Mouse (Mus musculus) layer of hippocampus, postnatal 36 days (tissue): ENCODE measurements around the gene Cab39. TPM values are rescaled to one million over a fixed set of nuclear protein-coding genes. Genes with fewer than 3 reads are reported as not detected.

Source experiments
- DNase-seq, 2 experiments: peaks; one replicate each; pipeline ENCODE4 v3.0.0; 2022
- total RNA-seq, 2 experiments: library from RNA; stranded (reverse); gene quantifications; 2 replicates each; pipeline ENCODE4 v1.2.3; 2021

The Cab39 gene
- total RNA-seq, result 100 to 1,000 TPM; 142 to 153 TPM

DNA sequence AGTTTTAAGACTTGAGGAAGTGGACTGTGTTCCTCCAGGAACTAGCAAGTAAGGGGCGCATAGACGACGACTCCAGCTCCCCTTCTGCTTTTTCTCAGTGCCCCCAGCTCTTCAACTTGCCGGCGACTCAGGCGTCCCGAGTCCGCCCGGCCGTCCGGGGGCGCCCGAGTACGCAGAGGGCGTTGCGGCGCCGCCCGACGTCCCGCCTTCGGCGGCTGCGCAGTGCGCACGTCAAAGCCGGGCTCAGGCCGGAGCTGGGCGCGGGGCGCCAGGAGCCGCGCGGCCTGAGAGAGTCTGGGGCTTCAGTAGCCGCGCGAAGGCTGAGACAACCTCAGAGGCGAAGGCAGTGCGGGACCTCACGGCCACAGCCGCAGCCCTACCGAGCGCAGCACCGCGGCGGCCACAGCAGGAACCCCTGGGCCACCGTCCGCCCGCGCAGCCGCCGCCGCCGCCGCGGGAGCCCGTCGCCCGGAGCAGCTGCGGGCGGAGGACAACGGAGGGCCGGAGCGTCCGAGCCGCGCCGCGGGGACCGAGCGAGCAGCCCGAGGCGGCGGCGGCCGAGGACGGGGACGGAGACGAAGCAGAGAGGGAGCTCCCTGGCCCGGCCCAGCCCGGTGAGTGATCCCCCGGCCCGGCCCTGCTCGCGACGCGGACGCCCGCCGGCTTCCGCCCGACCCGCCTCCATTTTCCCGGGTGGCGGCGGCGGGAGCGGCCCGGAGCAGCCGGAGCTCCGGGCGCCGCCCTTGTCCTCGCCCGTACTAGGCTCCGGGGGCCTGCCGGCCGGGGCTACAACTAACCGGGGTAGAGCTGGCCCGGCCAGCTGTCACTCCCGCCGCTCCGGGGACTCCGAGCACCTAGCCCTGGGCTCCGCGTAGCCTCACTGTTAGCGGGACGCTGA, at the start of gene Cab39:
TSS of gene Cab39 (plus strand) at position 234 of the 898 bp plus-strand sequence.
- DNase-seq, result peak; percentile 88 to 89

DNA sequence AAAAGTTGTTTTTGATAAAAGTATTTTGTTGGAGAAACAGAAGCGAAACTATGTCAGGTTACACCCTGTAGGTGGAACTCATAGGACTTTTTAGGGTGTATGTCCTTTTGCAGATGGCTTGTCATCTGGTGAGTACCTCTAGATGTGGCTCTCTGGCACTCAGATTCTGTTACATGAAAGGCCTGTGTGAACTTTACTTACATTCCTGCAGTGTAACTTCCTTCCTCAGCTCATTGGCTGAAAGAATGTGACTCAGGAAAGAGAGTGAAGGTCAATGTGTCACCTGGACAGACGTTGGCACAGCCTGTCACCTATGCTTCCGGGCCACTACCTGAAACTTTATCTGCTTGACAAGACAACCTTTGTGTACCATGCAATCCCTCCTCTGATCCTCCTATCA, 48.7 kb upstream of the Cab39 start:
- DNase-seq, result no peak

DNA sequence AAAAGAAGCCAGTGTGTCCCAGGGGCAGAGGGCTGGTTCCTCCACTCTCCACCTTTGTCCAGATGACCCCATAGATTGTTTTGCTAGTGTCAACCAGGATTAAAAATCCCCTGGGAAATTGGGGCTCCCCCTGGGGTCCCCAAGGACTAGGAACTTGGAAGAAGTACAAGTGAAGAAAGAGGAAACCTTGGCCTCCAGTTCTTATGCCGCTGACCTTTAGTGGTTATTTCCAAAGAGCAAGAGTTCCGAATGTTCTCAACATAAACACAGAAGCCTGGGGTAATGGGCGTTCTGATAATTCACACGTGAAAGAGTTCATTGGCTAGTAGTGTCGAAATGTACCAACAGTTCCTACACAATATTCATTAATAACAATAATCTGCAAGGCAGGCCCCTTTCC, 46.7 kb upstream of the Cab39 start:
- no peak for DNase-seq

DNA sequence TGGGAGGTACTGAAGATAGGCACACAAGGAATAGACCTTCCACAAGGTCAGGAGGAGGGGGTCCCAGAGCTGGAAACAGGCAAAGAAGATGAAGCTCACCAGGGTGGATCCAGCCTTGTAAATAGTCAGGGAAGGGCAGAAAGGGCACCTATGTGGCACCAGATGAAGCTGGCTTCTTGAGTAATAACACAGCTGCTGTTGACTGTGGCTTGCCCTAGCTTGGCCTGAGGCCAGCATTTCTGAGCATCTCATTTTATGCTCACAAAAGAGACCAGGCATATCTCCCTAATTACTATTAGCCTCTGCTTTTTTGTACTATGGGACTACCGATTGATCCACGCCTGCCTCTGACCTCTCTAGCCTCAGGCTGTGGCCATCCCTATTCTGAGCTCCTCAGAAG, 43.4 kb upstream of the Cab39 start:
- no peak for DNase-seq

DNA sequence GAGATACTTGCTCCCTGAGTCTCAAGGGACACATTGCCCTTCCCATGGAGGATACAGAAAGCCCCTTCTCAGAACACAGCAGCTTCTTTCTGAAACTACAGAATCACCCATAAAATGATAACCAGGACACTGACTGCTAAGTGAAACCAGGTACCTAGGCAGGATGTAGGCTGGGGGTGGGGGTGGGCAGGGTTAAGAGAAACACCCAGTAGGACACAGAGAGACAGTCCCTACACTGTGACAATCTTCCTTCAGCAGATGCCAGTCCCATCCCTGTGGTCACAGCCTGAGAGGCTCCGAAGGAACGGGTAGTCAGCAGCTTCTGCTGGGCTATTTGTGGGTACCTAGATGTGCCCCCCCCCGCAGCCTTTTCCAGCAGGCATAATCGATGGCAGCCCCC, 42.6 kb upstream of the Cab39 start:
- DNase-seq, result no peak

DNA sequence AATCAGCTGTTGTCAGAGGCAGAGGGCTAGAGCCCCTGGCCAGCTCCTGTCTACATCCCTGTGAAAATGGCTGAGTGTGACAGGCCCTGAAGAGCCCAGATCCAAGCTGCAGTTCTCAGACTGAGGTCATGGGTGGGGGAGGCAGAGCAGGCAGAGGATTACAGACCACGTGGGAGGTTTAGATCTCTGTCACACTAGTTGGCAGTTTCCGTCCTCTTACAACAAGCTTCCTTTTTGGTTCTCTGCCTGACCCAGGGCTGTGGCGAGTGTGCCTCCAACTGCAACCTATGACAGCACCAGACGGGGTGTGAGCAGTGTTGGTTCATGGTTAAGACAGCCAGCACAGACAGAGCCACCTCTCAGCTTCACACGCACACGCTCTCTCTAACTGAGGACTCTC, 41.7 kb upstream of the Cab39 start:
- DNase-seq, result no peak

DNA sequence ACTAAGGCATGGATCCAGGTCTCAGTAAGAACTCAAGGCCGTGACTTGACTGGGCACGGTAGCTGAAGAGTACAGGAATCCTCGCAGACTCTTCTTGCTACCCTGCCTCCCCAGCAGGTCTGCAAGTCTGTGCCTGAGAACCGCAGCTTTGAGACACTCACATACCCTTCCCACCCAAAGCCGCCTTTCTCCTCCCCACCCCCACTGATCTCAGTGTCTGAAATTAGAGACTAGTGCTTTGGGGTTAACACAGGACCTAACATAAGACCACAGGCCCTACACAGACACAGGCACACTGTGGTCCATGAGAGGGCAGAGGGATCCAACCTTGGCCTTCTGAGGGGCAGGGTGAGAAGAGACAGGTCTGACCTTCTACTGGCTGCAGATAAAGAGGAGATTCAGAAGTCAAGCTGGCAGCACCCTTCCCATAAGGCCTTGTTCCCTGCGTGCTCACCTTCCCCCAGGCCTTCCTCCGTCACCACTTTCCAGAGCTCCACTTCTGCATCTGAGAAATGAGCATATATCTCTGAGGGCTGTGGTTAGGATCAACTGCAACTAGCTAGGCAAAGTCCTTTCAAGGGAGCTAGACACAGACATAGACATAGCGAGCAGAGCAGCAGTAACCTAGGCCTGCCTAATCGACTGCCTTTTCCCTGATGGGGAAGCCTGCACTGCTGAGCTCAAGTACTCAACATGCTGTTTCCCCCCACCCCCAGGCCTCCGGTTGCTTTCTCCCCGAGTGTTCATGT, 41.1 kb upstream of the Cab39 start:
- no peak for DNase-seq

DNA sequence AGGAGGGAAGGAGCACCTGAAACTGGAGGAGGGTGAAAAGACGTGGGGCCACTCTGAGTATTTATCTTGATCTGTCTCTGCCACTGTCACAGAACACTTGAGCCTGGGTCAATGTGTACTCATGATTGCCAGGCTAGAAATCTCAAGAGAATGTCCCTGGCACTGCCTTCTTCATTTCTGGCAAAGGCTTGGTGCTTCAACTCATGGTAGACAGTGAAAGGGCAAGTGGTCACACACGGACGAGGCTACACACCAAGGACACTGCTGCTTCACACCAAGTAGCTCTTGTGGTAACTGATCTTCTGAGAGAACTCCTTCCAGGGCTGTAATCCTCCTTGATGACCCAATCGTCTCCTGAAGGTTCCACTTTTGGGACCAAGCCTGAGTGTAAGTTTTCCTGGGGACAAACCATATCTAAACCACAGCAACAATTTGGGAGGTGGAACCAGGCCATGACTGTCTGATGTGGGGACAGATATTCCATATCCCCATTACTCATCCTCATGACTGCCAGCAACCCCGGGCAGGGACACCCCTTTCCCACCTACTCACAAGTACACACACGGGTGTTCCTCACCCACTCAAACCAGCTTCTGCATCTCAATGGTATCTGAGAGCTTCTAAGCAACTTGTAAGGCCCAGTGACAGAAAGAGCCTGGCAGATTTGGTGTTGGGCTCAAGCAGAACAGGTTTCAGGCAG, 35.6 kb upstream of the Cab39 start:
- no peak for DNase-seq

DNA sequence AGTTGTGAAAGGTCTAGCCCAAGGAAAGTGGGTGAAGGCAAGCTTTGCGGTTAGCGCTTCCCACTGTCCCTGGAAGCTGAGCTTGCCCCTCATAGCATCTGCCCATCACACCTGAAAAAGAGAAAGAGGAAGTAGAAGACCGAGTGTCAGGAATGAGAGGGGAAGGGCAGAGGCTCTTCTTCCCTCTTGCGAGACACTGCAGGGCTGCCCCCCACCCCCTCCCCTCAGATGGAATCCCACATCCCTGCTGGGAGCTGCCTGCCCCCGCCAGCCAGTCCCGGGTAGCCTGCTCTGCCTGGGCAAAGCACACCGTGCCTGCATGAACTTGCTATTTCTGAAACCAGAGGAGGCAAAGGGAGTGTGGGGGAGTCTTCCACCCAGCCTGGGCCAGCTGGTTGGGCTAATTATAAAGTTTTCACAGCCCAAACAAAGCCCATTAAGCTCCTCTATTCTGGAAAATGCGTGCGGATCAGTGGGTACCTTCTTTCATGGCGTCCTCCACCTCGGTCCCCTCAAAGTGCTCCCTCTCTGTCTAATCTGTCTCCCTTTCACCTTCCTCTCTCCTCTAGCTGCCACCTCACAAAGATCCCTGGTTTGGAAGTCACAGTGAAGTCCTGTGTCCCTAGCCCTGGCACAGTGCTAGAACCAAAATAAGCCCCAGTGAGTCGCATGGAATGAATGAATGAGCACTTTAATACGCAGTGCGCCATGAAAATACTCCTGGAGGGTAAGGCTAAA, 34.8 kb upstream of the Cab39 start:
- peak in 1 of 2 experiments; percentile 24 for DNase-seq

DNA sequence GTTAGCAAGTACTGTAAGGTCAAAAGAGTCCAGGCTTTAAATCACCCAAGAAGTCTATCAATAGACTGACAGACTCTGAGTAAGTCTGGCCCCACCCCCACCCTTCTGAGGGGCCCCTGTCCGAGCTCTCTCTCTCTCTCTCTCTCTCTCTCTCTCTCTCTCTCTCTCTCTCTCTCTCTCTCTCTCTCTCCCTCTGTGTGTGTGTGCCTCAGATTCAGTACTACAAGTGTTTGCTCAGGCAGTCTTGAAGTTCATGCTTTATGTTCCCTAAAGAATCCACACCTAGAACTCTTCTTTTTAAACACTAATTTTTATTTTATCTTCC, 34.3 kb upstream of the Cab39 start:
- no peak for DNase-seq

DNA sequence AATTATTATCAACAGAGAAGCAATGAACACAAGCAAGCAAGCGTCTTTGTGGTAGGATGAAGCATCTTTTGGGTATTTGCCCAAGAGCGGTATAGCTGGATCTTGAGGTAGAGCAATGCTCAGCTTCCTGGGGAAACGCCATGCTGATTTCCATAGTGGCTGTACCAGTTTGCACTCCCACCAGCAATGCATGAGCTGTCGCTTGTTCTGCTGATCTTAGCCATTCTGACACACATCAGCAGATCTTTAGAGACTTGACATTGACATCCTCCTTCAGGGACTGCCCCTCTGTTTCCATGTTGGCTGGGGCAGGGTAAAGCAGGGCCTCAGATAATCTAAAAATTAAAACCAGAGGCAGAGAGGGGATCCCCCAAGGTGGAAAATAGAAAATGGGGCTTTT, 31.6 kb upstream of the Cab39 start:
- no peak for DNase-seq

DNA sequence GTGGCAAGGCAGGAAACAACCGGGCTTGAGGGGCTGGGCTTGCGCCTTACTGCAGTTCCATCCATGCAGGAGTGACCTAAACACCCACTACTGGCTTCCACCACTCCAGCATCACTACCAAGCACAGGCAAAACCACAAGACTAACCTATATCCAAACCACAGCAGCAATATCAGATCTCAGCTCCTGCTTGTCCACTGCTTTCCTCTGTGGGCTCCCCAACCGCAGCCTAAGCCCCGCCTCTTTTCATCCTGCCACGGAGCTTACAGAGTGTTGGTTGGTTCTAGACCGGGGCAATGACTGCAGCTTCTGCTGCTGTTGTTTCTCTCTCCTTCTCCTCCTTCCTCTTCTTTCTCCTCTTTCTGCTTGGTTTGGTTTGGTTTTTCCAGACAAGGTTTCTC, 29.9 kb upstream of the Cab39 start:
- DNase-seq, result no peak

DNA sequence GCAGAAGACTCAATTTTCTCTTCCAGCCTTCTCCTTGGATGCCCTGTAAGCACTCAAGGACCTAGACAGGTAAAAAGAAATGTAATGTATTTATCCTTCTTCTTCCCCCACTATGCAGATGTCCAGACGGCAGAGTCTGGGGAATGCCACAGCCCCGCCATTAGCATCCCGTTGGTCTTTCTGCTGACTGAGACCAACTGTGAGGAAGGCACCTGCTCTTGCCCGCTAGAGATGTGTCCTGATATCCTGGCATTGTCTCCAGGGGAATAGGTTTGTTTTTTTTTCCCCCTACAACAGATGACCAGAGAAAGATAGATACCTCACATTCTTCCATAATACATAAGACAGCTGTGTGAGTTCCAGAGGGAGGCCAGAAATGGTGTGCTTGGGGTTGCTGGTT, 28.9 kb upstream of the Cab39 start:
- DNase-seq, result no peak

DNA sequence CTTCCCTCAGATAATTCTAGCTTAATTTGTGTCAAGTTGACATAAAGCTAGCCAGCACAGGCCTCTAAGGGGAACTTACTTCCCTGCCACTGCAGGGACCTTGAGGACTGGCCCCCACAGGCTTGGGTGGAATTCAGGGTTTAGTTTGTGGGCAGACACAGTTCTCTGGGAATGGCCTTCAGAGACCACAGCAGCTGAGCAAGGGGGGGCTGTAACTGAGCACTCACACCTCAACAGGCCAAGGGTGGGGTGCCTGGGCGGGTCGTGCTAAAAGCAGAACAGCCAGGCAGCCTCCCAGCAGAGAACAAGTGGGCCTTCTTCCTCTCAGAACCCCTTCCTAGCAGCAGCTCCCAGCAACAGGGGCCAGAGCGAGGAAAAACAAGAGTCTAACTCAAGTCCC, 27.1 kb upstream of the Cab39 start:
- no peak for DNase-seq

DNA sequence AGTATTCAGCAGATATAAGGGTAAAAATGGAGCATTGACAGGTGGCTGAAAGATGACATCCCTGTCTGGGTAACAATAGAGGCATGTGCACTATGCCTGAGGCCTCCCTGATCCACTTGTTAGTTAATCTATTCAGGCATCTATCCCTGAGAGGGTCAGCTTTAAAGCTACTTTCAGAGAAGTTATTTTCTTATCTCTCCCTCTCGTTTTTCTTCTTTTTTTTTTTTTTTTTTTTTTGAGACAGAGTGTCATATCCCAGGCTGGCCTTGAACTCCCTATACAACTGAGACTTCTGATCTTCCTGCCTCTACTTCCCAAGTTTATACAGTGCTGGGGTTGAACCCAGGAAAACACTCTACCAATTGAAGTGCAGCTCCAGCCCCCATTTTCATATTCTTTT, 25.5 kb upstream of the Cab39 start:
- no peak for DNase-seq

DNA sequence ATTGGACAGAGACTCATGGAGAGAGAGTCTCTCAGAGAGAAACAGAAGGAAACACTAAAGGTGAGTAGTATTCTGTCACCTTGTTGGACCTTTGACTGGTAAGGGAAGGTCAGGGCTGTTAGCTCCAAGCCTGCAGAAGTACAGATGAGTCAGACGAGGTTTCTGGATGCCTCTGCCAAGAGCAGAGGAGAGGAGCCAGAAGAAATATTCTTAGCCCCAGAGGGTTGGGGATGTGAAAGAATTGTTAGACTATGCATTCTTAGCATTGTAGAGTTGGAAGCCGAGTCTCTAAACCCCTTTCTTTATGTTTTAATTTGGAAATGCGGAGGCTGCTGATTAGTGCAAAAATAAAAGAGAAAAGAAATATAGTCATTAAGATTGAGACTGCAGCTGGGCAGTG, 21.3 kb upstream of the Cab39 start:
- no peak for DNase-seq

DNA sequence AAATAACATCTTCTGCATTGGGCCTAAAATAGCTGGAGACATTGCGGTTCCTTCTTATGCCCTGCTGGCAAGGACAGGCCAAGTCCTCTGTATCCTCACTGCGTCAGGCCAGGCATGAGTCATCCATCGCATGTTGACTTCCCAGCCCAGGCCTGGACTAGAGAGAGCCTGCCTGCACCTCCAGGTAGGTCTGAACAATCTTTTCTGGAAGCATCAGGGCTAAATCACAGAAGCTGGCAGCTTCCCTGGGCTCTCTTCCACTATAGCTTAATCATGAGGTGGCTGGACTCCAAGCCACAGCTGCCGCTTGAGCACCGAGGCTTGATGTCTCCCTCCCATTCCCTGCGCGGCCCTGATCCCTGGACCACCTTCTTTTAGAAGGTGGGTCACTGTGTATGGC, 18.1 kb upstream of the Cab39 start:
- no peak for DNase-seq

DNA sequence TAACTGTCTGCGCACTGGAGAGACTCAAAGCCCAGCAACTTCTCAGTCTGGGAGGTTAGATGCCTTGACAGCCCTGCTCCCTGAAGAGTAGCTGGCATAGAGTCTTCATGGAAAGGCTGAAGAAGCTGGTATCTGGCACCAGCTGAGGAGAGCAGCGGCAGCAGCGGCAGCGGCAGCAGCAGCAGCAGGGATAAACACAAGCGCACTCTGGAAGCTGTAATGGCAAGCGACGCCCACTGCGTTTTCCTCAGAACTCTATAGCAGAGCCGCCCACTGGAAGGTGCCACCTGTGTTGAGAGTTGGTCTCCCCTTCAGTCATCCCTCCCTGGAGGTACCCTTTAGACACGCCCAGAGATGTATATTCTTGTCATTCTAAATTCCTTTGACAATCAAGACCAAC, 17.1 kb upstream of the Cab39 start:
- no peak for DNase-seq

DNA sequence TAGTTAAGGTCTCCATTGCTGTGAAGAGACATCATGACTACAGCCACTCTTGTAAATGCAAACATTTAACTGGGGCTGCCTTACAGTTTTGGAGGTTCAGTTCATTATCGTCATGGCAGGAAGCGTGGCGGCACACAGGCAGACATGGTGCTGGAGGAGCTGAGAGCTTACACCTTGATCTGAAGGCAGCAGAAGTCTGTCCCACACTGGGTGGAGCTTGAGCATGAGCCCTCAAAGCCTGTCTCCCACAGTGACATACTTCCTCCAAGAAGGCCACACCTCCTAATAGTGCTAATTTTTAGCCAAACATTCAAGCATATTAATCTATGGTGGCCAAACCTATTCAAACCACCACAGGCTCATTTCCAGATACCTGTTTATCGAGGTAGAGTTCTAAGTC, 14.8 kb upstream of the Cab39 start, which contains the start of gene A630001G21Rik:
TSS of gene A630001G21Rik (minus strand) at position 208 of the 400 bp plus-strand sequence.
- no peak for DNase-seq

DNA sequence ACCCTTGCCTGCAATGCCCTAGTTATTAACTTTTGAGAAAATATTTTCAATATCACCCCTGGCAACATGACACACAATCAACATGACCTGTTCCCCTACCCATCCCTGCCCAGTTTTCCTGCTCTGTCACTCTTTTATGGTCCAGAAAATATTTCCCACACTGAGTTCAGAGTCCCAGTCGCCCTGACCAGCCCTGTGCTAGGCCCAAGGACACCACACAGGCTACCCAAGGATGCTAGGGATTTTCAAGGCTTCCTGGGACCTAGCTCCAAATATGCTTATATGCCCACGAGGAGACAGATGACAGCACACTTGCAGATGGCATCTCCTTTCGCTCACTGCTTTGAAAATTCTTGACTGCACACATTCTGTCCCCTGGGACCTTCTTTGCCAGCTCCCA, 14.2 kb upstream of the Cab39 start:
- DNase-seq, result no peak

DNA sequence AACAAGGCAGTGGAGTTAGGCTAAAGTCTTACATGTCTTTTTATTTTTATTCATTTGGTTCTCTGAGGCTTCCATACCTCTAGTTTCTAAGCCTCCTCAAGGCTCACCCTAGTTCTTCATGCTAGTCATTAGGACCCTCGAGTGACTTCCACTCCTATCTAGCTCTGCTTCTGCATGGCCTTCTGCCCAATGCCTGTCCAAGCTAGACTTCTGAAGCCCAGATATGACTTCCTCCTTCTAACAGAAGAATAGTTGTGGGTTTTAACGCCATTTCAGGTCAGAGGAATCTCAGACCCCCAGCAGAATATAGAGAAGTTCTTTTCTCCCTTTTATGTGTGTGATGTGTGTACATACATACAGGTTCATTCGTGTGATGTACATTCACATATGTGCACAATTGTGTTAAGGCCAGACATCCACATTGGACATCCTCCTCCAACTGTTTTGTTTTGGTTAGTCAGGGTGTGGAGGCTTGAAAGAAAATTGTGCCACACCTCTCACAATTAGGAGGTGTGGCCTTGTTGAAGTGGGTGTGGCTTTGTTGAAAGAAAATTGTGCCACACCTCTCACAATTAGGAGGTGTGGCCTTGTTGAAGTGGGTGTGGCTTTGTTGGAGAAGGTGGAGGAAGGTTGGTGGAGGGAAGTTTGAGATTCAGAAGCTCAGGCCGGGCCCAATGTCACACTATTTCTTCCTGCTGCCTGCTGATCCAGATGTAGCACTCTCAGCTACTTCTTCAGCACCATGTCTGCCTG, 13.6 kb upstream of the Cab39 start:
- DNase-seq, result no peak

DNA sequence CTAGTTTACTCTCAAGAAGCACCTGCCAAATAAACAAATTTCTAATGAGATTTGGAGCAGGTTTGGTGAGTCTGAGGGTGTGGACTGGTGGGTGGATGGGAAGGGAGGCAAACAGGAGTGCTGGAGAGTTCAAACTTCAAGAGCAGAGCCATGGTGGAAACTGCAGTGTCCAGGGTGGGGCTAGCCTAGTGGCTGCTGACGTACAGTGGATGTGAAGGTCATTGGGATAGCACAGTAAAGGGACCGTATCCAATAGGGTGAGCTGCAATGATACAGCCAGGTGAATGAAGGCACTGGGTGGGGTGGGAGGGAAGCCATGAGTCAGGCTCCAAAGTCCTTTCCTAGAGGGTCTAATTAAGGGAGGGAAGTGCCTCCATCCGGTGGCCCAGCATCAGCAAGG, 2.7 kb upstream of the Cab39 start:
- DNase-seq, result no peak
